Mouse (Mus musculus) right cerebral cortex, adult 18-20 months (tissue): ENCODE measurements around the gene Olfr467.
"Not testable (repeated sequence)": the region's sequence is repeated elsewhere in the genome, so short reads cannot be mapped to it uniquely, and the experiment has no call there.

Experiments
- DNase-seq: peaks from one replicate; pipeline ENCODE4 v3.0.0; 2022; ENCODE audit warnings: mixed read lengths

Olfr467 gene

DNA sequence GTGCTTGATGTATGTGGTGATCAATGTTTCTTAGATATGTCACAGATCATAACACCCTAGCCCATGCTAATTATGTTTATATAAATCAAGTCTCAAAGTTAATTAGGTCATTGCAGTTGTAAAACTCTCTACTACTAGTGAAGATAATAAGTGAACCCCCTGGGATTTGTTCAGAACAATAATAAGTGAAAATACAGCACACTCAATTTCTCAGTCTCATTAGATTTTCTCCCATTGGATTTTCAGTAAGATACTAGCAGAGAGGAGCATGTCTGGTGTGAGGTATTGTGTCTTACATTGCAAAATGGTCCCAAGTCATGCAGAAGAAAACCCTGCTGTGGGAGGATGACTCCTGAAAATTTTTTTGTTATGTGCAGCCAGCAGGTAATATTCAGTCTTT lies at the start of gene Olfr467:
Olfr467 (plus strand) TSS at position 301 of the 400 bp plus-strand sequence.
- DNase-seq: no peak

GRCm38 (mm10) chr7:107770812-107771211 lies 41.3 kb upstream of the Olfr467 start:
- no peak for DNase-seq

GRCm38 (mm10) chr7:107778216-107778615 lies 33.8 kb upstream of the Olfr467 start:
- DNase-seq: no peak

DNA sequence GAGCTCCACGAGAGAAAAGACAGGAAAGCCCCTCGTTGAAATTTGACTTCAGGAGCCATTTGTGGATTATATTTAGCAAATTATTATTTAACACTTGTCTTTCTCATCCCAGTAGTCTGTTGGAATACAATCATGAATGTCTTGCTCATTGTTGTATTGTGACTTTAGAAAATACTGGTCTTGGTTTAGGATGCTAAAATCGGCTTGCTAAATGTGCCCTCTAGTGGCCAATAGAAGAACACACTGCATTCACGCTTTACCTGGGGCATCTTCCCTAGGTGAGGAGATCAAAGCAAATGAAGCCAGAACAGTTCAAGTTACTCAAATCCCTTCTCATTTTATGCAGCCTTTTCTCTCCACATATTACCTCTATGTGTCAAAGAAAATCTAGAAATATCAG lies 32.5 kb upstream of the Olfr467 start:
- DNase-seq: no peak

DNA sequence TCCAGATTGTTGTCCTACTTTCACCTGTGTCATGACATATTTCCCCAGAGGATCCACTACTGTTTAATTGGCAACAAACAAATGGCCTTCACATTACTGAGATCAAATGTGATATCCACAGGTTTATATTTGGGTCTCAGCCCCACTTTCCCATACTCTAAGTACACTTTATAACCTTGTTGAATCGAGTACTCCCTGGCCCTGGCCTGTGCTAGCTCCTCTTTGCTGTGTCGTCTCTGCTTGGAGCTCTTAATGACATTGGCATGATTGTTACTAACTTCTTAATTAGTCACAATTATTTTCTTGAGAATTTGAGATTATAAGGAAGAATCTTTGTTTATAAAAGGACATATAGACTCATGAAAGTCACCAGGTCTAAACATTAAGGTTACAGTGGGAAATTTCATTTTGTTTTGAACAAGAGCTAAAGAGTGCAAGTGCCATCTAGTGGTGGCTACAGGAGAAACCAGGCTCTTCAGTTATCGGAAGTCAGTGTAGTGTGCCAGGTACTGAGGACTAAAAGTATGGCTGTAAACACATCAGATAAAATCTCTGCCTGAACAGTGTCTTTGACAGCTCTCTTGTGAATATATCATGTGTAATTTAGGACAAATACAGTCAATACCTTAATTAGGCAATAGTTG lies 24.0 kb upstream of the Olfr467 start:
- peak; percentile 14 for DNase-seq

- no peak for DNase-seq
Measured at GRCm38 (mm10) chr7:107796500-107796899, 15.6 kb upstream of the Olfr467 start.

- no peak for DNase-seq
Measured at GRCm38 (mm10) chr7:107801108-107801507, 11.0 kb upstream of the Olfr467 start, which contains the start of gene Ovch2. Ovch2 (minus strand) TSS chr7:107801208.

DNA sequence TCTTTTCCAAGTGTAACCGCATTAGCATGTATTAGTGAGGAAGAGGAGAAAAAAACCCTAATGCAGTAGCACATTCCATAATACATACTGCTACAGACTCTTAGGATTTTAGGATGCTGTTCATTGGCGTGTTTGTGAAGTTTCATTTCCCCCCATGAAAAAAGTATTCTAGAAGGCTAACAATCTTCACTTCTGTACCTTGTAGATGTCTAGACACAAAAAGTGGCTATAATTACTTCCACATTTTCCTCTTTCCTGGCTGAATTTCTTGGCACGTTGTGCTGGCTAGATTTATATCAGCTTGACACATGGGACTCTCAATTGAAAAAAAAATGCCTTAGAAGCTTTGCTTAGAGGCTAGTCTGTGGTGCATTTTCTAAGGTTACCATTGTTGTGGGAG lies 9.9 kb upstream of the Olfr467 start:
- DNase-seq: no peak

GRCm38 (mm10) chr7:107819442-107819841 lies 7.4 kb downstream of the Olfr467 start:
- DNase-seq: no peak

- not testable (repeated sequence) for DNase-seq
Measured at GRCm38 (mm10) chr7:107823867-107824266, 11.8 kb downstream of the Olfr467 start.

DNA sequence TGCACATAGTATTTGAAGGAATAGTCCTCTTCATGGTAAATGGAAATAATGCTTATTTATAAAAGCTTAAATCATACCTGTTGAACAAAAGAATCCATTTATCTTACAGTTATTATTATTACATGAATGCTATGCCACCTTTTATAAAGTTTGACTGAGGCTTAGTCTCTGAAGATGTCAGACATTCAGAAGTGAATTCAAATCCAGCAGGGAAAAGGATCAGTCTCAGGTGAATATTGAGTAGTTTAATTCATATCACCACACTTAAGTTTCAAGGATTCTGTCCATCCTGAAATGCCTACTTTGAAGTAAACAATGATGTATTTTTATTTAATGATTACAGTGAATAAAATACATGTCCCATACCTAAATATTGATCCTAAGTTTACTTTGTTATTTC lies 13.4 kb downstream of the Olfr467 start, which contains the start of gene Olfr469:
Olfr469 (minus strand) TSS at position 101 of the 400 bp plus-strand sequence.
- not testable (repeated sequence) for DNase-seq

DNA sequence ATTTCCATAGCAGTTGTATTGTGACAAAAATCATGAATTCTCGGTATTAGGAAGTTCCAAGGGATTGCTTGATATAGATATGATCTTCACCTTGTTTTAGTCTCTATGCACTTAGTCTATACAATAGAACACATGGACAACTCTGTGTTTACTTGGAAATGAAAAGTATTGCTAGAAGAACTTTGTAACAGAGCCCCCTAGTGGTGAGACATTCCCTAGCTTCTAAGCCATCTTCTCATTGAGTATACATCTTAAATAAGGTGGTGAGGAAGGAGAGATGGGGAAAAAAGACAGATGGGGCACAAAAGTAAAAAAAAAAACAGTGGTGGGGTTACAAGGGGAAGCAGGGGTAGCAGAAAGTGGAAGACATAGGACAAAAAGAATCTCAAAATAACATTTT lies 29.7 kb downstream of the Olfr467 start:
- DNase-seq: no peak

DNA sequence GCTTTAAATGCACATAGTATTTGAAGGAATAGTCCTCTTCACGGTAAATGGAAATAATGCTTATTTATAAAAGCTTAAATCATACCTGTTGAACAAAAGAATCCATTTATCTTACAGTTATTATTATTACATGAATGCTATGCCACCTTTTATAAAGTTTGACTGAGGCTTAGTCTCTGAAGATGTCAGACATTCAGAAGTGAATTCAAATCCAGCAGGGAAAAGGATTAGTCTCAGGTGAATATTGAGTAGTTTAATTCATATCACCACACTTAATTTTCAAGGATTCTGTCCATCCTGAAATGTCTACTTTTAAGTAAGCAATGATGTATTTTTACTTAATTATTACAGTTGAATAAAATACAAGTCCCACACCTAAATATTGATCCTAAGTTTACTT lies 35.3 kb downstream of the Olfr467 start, which contains the start of gene Olfr470:
Olfr470 (minus strand) TSS at position 101 of the 400 bp plus-strand sequence.
- not testable (repeated sequence) for DNase-seq
